Mouse (Mus musculus) hindbrain, embryonic 13.5 days (tissue): ENCODE results near the gene Dtl. TPM values are rescaled to one million over a fixed set of nuclear protein-coding genes. Genes with fewer than 3 reads are reported as not detected.

Source experiments
- polyA plus RNA-seq: library from polyadenylated mRNA; unstranded; fragments of >200 nt; fragmentation: Nextera tagmentation; extraction: Ambion mirVana; gene quantifications from 2 replicates; pipeline ENCODE4 v1.2.1, GENCODE M21; 2015

Gene Dtl
- polyA plus RNA-seq, 1 experiment from 2014 or later: 11.4 TPM

Other genes with a start within 250 kb of the Dtl start
- 36.7 and 39.9 TPM in 2 replicates for gene Tmem206, start 249.6 kb downstream of the Dtl start, polyA plus RNA-seq
- 5.3 and 7.5 TPM in 2 replicates for gene Ppp2r5a, start 172.3 kb downstream of the Dtl start, polyA plus RNA-seq
- 44.0 and 48.2 TPM in 2 replicates for gene Ints7, start 92 bp upstream of the Dtl start, polyA plus RNA-seq
- gene Lpgat1, start 142.3 kb upstream of the Dtl start, polyA plus RNA-seq: 29.7 and 33.4 TPM in 2 replicates
- 10.3 and 10.4 TPM in 2 replicates for gene Nek2, start 245.9 kb upstream of the Dtl start, polyA plus RNA-seq